Mouse (Mus musculus): ENCODE data around the gene Trpt1.
A peak's percentile ranks its signal among the peaks of the same experiment; 100 is the strongest.

Trpt1 gene

DNA sequence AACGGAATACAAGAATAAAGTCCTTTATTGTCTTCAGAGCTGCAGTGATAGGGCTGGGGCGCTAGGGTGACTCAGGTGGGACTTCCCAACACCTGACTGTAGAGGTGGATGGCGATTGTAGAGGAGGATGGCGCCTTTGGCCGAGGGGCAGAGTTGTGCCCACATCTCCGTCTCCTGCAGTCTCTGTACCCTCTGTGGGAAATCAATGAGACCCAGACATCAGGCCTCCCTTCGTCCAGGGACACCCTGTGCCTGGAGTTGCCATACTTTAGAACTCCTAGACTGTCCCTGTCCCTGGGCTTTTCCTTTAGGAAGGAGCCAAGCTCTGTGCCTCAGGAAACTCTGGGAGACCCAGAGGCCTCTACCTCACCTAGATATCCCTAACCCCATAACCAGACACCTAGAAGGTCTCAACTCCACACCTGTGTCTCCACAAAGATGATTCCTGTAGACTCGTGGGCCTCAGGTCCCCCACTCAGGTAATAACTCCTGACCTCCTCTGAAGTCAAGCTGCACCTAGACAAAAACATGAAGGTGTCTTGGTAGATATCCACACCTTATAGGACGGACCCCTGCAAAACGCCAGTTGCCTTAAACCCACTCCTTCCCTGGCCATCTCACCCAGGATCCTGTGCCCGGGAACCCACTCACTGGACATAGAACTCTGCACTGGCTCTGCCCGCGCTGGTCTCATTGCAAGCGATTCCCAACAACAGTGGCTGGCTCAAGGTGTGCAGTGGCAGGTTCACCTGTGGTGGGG, 2.7 kb upstream of the Trpt1 start:
- DNase-seq (ENCODE audit: low spot score): no peak

- no peak for DNase-seq (ENCODE audit: low spot score)
These were observed 1.9 kb upstream of the Trpt1 start for GRCm38 (mm10) chr19:6994002-6994401.

DNA sequence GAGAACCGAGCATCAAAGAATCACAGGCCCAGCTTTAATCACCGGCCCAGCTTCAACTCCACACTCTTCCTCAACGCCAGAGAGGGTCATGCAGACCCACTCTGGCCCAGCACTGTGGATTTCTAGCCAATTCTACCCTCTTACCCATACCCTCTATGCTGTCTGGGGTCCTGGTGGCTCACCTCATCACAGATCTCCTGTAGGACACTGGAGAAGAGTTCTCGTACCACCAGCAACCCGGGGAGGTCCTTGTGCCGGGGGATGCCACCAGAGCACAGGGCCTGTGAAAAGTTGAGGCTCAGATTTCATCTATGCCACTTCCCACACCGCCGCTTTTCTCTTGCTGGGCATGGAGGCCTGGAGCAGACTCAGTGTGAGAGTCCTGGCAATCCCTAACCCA, 1.4 kb upstream of the Trpt1 start:
- DNase-seq (ENCODE audit: low spot score): no peak

- DNase-seq (ENCODE audit: low spot score): no peak
These were observed 508 bp upstream of the Trpt1 start for GRCm38 (mm10) chr19:6995255-6995991.

- DNase-seq (ENCODE audit: low spot score): no peak
These were observed 1.9 kb downstream of the Trpt1 start for GRCm38 (mm10) chr19:6997721-6998290.

GRCm38 (mm10) chr19:6999360-7000063, 3.6 kb downstream of the Trpt1 start:
- DNase-seq (ENCODE audit: low spot score): no peak

DNA sequence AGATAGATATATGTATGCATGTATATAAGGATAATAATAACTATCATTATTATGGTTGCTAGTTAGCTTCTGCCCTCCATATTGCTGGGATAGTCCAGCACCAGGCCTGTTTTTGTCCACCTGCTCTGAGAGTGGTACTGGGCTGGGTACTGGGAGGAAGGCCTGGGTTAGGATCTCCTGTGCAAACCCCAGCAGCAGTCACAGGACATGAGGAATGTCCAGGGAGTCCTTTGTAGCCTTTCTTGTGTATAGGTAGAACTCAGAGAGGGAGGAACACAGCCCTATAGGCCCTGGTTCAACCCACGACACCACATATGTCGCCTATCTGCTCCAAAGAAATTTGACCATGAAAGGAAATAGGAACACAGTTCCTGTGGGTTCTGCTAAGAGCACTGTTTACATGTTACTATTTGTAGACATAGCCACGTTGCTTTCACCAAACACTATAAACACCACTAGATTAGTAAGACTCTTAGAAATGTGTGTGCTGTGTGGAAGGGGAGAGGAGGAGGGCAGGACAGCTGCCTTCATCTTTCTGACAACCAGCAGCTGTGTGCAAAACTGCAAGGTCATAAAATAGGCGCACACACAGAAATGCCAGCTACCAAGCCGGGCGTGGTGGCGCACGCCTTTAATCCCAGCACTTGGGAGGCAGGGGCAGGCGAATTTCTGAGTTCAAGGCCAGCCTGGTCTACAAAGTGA, 11.1 kb downstream of the Trpt1 start:
- DNase-seq (ENCODE audit: low spot score): no peak

GRCm38 (mm10) chr19:7012426-7012825, 16.5 kb downstream of the Trpt1 start:
- no peak for DNase-seq (ENCODE audit: low spot score)

GRCm38 (mm10) chr19:7013984-7014383, 18.1 kb downstream of the Trpt1 start:
- DNase-seq (ENCODE audit: low spot score): no peak

- no peak for DNase-seq (ENCODE audit: low spot score)
These were observed 18.7 kb downstream of the Trpt1 start for GRCm38 (mm10) chr19:7014481-7015135.

GRCm38 (mm10) chr19:7017541-7018457, 21.9 kb downstream of the Trpt1 start:
- DNase-seq (ENCODE audit: low spot score): no peak

GRCm38 (mm10) chr19:7018546-7018945, 22.6 kb downstream of the Trpt1 start:
- DNase-seq (ENCODE audit: low spot score): no peak

GRCm38 (mm10) chr19:7019191-7019590, 23.3 kb downstream of the Trpt1 start, which contains the start of gene Fermt3:
Gene Fermt3, minus strand, starts transcription at chr19:7019469.
- DNase-seq (ENCODE audit: low spot score): no peak

DNA sequence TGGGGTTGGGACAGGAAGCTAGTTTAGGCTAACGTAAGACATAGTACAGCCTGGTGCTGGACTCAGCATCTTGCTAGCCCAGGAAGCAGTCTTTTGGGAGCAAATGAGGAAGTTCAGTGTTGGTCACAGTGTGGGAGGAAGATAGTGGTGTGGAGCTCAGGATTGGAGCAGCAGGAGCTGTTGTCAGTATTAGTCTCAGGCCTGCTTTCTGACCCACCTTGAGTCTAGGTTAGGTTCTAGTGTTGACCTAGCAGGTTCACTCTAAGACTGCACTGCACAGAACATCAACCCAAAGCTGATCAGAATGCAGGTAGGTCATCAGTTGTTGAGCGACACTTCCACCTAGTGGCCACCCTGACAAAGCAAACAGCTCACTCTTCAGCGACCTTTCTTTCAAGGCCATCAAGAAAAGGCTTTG, 24.3 kb downstream of the Trpt1 start:
- DNase-seq (ENCODE audit: low spot score): no peak

- DNase-seq (ENCODE audit: low spot score): no peak
These were observed 33.6 kb downstream of the Trpt1 start for GRCm38 (mm10) chr19:7029531-7029930.

DNA sequence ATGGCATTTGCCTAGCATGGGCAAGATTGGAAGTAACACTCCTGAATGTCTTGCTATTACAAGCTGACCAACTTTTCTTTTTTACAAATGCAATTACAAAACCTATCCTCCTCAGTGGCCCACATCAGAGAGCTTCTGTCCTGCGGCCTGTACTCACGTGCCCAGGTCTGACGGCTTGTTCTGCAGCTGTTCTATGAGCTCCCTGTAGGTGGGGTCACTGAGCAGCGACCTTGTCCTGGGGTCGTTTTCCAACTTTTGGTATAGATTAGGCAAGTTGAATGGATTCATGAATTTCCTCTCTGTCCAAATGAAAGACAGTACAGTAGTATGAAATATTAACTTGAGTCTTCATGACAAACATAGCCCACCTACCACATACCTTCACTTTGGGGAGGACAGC, 38.1 kb downstream of the Trpt1 start:
- DNase-seq (ENCODE audit: low spot score): no peak

DNA sequence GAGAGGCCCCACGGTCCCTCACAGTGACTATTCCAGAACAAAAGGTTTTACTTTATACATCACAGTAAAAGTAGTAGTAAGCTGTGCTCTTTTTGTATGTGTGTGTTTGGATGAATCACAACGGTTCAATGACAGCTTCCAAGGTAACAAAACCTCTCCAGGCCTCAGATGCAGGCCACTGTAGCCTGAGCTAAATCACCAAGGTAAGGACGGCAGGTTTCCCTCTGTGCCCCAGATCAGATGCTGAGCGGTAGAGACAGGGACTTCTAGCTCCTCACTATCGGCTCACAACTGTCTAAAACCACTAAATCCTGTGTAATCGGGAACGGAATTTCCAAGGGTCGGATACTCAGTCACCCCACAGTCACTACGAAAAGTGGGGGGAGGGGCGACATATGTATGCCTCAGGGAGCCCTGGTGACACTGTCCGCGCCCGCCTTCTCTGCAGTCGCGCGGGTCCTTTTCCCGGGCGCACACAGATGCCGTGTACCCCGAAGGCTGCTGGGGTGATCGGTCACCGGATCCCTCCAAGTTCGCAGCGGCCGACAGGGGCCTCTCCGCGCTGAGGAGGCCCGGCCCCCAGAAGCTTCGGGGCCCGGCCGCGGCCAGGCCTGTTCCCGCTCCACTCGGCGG, 43.3 kb downstream of the Trpt1 start:
- peak; percentile 56 for DNase-seq (ENCODE audit: low spot score)

DNA sequence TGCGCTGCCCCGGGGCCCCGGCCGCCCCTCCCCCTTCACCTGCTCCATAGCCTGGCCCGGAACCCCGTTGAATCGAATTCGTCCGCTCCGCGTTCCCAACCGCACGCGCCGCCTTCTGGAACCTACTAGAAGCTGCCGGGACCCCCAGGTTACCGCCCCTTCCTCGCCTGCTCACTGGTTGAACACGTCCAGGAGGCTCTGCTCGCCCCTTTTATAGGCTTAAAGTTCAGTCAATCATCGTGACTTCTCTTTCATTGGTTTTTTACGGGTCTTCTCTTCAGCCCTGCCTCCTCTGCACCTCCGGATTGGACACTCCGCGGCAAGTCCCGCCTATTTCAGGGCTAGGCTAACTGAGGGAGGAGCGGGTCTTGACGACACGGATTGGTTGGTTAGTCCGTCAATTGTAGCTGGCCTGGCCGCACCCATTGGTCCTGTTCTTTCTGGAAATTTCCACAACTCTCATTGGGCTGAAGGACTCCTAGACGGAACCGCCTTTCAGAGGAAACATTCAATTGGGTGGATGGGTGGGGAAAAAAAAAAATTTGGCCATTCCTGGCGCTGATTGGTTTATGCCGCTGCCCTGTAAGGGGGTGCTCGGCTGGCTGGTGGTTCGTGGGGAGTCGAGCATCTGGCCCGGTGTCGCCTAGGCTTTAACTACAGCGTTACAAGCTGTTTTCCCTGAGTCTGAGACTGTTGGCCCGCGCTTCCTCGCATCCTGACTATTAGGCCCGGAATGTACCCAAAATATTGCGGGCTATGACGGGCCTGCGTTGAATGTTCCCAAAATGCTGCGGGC, 44.1 kb downstream of the Trpt1 start, which contains the start of gene Stip1:
TSS of gene Stip1 (minus strand) at position 127 of the 796 bp plus-strand sequence.
- DNase-seq (ENCODE audit: low spot score): peak; percentile 100

DNA sequence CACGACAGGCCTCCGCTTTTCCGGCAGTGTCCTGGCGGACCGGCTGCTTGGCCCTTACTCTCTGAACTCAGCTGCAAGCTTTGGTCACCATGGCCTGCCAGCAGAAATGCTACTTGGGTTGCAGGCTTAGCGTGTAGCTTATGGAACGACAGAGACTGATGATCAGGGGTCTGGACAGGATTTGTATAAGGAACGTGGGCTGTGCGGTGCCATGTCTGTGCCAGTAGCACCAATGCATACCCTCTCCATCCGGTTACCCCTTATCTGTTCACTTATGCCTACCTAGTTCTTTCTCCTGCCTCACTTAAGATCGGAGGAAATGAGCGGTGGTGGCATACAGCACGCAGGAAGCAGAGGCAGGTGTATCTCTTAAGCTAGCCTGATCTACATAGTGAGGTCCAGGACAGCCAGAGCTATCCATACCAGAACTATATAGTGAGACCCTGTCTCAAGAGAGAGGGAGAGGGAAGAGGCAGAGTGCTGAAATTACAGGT, 44.8 kb downstream of the Trpt1 start:
- no peak for DNase-seq (ENCODE audit: low spot score)
